Mouse (Mus musculus) retina, postnatal 7 days (tissue): ENCODE data around the gene Slc1a7.

Experiments used
- DNase-seq: peaks from one replicate; pipeline ENCODE4 v3.0.0-alpha.2; 2012; ENCODE audit warnings: low read depth, low spot score

Slc1a7 gene

GRCm38 (mm10) chr4:108051687-108052274, 83.6 kb downstream of the Slc1a7 start:
- no peak for DNase-seq

GRCm38 (mm10) chr4:108052673-108053072, 84.5 kb downstream of the Slc1a7 start:
- DNase-seq = no peak

- DNase-seq = no peak
These were observed 87.7 kb downstream of the Slc1a7 start for GRCm38 (mm10) chr4:108055873-108056272.

GRCm38 (mm10) chr4:108057247-108057646, 89.1 kb downstream of the Slc1a7 start:
- DNase-seq = no peak

- no peak for DNase-seq
These were observed 90.0 kb downstream of the Slc1a7 start for GRCm38 (mm10) chr4:108058166-108058565.

GRCm38 (mm10) chr4:108059601-108060379, 91.7 kb downstream of the Slc1a7 start:
- DNase-seq = no peak

GRCm38 (mm10) chr4:108060774-108061173, 92.6 kb downstream of the Slc1a7 start:
- no peak for DNase-seq

GRCm38 (mm10) chr4:108062524-108062923, 94.4 kb downstream of the Slc1a7 start:
- no peak for DNase-seq
